Mouse (Mus musculus) B cell, adult 2 months (primary cell): Measurements from ENCODE around the gene Eml4.

ENCODE experiments used
- DNase-seq, 2 experiments: peaks; one replicate each; pipeline ENCODE4 v3.0.0; 2022

Gene Eml4

DNA sequence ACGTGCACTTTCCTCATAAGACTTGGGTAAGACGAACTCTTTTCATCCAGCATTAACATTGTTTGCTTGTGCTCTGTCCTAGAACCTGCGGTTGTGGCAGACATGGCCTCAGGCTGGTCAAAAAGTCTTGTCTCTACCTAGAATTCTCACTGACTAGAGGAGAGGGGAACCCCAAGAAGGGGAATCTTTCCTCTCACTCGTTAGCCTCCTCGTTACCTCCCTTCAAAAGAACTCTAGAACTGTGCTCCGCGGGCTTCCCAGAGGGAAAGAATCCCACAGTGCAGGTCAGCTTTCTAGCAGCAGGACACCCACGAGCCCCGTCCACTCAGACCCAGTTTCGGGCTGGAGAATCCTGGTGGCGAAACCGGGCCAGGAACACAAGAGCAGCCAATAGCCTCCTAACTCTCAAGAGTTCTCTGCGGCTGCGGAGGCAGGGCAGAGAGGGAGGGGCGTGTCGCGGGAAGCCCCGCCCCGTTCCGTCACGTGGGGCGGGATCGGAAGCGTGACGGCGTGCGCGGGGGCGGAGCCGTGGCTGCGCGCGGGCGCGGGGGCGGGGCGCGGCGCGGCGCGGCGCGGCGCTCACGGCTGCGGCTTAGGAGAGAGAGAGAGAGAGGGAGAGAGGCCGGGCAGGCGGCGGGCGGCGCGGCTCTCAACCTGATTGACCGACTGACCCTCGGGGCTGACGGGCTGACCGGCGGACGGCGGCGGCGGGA lies at the start of gene Eml4:
Gene Eml4 (plus strand): TSS at position 553 of the 713 bp plus-strand sequence.
- DNase-seq: peak; percentile 98 to 99

DNA sequence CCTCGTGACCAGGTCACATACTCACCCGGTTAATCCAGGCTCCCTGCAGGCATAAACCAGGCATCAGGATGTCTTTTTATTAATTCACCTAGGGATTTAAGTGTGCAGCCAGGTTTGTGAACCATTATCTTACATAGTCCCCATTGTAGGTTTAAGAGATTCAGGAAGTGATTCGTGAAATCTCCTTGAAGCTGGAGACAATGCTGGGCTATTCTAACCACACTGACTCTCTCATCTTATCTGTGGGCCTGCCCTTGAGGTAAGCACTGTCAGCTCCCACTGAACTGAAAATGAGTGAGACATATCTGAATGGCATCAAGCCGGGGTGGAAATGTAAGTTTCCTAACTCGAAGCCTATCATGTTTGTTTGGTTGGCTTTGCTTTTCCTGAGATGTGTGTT lies 49.3 kb upstream of the Eml4 start:
- DNase-seq: no peak

- DNase-seq: no peak
These were observed 46.5 kb upstream of the Eml4 start for GRCm38 (mm10) chr17:83304089-83304822.

GRCm38 (mm10) chr17:83306964-83307640 lies 43.6 kb upstream of the Eml4 start:
- no peak for DNase-seq

GRCm38 (mm10) chr17:83307641-83308296 lies 43.0 kb upstream of the Eml4 start:
- DNase-seq: no peak

DNA sequence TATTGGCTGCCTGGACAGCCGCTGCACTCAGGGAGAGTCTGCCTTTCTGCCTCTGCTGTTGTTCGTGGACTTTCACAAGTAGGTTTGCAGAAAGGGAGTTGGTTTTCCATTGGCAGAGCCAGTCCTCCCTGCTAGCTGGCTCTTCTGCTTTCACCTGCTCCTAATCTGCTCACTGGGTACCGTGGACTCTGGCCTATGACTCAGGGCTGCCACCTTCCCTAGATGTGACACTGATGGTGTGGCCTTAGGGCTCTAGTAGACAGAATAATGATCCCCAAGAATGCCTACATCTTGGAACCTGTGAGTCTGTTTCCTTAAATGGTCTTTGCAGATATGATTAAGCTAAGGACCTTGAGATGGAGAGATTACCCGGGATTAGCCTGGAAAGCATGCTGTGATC lies 42.3 kb upstream of the Eml4 start:
- DNase-seq: no peak

- no peak for DNase-seq
These were observed 41.5 kb upstream of the Eml4 start for GRCm38 (mm10) chr17:83309243-83309642.

DNA sequence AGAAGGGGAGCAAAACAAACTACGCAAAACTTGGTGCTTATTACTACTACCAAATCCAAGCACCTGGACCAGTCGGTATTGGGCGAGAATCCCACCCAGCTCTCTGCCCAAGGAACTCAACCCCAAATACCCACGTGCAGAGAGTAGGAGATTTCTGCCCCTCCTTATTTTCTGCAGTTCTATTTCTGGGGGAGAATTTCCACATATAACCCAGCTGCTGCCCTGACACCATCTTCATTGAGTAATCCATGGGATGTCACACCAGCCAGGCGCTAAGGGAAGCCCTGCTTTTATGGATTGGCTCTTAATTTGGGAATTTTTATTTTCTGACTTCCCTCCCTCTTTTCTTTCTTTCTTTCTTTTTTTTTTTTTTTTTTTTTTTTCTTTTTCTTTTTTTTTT lies 38.9 kb upstream of the Eml4 start:
- DNase-seq: no peak

DNA sequence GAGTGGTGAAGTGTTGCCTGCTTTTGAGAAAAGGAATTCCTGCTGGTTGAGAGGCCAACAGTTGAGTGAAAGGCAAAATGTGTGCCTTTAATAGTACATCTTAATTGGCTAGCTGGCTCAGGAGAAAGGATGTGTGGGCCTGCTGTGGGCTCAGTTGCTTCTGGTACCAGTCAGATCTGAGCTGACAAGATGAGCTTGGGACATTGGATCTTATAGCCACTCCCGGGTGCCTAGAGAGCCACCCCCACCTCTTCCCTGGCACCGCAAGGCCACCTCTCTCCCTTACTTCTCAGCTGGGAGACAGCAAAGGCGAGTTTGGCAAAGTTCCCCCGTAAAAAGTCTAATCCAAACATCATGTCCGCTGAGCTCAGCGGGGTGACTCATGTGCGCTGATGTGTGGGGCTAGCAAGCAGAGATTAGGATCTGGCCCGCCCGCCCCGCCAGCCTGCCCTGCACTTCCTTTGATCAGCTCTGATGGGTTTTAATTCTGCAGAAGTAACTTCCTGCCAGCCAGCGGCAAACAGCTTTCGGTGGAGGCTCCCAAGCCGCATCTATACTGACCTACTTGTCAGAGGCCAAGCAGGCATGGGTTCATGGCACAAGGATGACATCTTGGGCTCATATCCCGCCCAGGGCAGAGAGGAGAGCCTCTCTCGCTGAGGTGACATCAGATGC lies 38.4 kb upstream of the Eml4 start:
- DNase-seq: peak; percentile 72 to 77

DNA sequence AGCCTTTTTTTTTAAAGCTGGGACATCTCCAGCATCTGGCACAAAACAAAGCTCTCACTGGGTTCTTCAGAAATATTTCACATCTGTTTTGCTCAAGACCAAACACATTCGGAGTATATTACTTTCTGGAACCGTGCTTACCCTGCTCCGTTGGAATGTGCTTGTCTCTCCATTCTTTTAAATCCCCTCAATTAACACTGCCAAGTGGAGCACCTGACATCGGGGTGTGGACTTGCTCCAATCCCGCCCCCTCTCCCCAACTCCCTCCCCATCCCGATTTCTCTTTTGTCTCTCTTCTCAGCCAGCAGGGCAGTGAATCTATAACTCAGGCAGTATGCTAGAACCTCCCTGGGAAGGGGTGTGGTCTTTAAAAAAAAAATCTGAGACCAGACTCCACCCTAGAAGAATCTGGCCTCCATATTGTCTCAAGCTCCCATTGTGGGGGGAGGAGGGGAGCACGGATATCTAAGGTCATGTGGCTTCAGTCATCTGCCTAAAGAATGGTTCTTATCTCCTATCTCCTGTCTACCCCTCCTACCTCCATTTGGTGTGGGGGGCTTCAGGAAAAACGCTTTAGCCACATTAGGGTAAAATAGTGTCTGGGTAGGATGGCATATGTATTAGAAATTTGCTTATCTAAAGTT lies 37.6 kb upstream of the Eml4 start:
- DNase-seq: no peak

GRCm38 (mm10) chr17:83315476-83315875 lies 35.3 kb upstream of the Eml4 start:
- DNase-seq: no peak

DNA sequence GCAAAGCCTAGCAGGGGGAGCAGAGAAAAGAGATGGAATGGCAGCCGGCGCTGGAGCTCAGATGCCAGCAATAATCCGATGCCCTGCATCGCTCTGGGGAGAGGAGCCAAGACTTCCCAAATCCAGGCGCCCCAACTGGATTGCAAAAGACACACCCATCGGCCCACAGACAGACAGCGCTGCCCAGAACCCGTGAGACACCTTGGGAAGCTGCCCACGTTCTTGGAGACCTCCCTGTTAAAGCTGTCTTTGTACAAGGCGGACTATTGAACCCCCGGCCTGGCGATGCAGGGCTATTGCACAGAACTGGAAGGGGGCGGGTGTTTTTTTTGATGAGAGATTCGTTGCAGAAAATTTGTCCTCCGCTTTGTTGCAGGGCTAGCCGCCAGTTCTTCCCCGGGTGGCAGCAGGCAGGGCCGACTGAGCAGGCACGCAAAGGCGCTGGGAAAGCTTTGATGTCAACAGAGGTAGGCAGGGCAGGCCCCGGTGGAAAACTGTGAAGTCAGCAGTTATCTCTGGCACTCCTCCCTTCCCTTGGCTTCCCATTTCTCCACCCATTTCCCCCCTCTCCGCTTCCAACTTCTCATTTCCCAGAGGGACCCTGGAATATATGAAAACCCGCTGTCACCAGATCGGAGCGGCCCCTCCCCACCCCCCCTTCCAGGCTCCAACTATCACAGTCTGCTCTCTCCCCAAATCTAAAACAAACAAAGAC lies 28.0 kb upstream of the Eml4 start:
- DNase-seq: no peak

DNA sequence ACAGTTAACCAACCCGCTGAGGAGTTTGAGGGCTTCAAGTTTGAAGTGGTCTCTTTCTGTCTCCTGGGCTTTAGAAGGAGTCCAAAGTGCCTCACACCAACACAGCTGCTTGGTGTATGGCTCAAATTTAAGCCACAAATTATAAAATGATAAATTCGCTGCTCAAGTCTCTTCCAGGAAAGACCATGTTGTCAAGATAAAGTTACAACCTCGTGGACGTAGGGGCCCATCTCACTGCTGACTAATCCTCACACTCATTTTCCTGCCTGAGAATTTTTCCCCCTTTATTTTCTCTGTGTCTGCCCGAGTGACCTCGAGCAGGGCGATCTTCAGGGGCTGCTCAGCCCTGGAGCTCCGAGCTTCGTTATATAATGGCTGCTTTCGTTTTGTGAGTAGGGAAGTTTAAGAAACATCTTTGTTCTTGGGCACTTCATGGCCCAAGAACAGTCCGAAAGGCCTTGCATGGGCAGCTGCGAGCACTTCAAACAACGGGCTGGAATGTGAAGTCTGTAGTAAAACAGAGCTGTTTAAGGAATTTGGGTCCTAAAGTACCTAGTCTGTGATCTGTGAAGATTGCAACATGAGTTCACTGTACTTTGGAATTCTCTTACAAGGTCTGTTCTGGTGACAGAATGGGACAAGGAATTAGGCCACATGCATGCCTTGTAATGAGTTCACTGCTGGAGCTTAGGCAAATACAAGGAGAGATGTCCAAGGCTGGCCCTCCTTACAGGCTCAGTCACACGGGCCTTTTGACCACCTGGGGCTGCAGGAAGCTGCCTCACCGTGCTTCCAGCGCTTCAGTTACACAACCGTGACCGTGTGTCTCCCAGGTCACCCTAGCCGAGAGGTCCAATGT lies 27.1 kb upstream of the Eml4 start:
- DNase-seq: no peak

DNA sequence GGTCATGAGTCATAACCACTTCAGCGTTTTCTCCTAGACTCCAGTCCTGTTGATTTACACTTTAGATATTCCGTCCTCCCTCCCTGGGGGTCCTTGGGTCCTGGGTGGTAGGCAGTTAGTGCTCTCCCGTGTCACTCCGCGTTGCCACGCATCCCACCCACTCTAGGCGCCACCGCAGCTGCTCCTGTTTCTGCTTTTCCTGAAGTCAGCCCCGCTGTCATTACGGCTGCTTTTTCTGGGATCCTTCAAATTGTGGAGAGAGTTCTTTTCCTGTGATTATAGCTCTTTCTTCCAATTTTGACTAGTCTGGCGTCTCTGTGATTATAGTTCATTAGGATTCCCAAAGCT lies 26.5 kb upstream of the Eml4 start:
- DNase-seq: no peak

DNA sequence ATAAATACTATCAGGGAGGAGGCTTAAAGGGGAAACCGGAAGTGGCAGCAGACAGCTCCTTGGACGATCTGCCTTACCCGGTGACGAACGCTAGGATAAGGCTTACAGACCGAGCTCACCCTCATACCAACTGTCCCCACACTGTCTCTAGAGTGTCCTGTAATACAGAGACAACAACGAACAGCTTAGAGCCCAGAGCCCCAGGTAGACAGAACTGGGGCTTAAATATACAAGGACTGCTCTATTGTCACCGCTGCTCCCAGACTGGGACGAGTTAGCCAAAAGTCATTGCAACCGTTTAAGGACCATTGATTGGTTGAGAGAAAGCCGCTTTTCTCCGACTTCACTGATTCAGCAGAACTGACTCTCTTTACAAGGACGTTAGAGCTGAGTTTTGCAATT lies 15.5 kb upstream of the Eml4 start:
- DNase-seq: no peak

DNA sequence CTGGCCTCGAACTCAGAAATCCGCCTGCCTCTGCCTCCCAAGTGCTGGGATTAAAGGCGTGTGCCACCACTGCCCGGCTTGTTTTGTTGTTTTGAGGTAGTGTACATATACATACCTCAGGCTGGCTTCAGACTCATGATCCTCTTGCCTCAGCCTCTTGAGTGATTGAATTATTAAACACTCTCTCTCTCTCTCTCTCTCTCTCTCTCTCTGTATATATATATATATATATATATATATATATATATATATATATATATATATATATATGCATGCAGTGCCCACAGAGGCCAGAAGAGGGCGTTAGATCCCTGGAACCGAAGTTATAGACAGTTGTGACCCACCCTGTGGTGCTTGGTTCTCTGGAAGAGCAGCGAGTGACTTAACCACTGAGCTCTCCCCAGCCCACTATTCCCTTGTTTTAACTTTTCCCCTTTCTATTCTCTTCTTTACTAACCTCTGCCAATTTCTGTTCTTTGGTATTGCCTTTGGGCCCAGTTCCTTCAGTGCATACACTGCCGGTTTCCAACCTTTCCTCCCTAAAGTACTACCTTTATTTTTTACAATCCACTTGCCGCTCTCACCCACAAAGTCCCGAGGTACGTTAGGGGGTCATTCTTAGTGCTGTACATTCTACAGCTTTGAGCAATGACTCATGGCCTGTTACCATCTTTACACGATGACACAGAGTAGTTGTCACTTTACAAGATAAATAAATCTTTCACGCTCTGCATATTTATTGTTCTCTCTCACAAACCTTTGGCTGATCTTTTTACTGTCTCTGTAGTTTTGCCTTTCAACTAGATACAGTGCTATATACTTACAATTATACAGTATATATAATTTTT lies 13.5 kb upstream of the Eml4 start:
- DNase-seq: peak; percentile 51 to 56

DNA sequence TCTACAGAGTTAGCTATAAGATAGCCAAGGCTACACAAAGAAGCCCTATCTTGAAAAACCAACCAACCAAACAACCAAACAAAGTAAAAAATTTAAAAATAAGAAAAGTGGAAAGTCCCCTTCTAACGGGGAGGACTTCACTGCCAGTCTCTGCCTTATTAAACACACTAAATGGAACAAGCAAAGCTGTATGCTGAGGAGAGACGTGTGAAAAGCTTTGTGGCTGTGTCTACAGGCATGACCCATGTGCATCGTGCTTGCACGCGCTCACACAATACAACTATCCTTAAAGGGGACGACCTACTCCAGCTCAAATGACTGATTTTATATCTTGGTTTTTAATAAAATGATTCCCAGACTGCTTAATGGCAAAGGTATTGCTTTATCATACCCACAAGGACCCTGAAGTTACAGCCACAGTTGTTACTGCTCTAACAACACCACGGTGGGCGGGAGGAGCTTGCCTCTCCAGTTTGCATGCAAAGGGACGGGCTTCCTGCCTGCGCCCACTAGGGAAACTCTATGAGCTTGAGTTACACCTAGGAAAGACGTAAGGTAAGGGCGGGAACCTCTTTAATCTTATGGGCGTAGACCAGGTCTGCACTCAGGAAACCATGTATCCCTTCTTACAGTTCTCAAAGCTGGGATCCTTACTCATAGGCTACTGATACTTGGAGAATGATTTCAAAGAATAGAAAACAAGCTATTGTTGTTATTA lies 11.2 kb upstream of the Eml4 start:
- peak; percentile 61 to 69 for DNase-seq

DNA sequence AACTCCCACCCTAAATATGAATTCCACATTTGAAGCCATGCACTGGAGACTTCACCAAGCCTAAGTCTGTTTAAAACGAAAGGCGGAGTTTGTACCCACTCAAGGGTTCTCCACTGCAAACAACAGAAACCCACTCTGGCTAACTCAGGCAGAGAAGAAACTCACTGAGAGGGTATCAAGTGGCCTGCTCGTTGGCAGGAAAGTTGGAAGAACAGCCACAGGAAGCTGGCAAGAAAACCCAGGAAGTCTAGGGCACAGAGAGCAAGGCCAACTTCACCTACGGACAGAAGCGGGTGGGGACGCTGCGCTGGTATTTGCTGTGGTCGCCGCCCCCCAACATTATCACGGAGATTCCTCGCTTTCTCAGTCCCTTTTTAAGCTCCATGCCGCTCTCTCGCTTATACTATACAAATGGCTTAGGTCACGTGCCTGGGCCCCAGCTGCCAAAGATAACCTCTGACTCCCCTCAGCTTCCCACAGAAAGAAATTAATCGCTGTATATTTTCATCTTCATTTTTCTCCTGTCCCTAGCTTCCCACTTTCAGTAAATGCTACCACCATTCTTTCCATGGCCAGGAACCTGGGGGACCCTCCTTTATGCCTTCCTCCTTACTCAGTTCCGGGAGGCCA lies 9.7 kb upstream of the Eml4 start:
- no peak for DNase-seq

DNA sequence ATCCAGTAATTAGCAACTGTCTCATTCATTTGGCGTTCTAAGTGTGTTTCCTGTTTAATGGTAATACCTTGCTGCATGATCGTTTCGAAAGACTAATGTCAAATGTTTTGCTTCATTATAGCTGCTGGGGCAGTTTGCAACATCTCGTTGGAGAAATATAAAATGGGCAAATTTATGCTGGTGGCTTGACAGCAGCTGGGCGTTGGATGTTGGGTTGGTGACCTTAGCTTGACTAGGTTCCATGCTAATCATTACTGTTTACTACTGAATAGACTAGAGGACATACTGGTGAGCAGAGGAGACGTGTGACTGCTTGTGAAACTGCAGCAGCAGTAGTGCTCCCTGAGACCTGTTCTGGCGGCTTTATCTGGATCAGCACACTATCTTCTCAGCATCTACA lies 6.5 kb upstream of the Eml4 start:
- DNase-seq: no peak
